9 mouse cellular contexts compared by ENCODE assay signal in the genomic region with DNA sequence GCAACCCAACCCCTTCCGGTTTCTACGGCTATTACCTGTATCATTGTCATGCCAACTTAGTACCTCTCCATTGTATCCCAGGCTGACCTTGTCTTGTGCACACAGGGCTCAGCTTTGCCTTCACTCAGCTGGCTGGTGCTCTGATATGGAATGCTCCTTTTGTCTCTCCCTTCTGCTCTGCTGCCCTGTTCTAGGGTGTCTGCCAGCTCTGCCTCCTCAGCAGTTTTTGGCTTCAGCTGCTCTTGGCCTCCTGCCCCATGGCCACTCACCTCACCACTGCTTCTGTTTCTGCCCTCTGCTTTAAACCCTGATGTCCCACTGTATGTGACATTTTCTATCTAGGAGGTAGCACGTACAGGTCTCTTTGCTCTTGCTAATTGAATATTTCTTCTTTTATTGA.
DNase-seq lines count a peak whose midpoint lies in the region; ATAC-seq and TF ChIP-seq lines count a peak whose summit lies in the region.
"Had no signal": no experiment of that assay in that cellular context is flagged by ENCODE, and none has a peak within 500 bp of the region (broad histone marks: within the 10 kb centered on the region; RNA-seq: fewer than 3 reads in every experiment).

No protein-coding gene starts in this region.

- no peak overlapping the region for H3K4me2 ChIP-seq in hindbrain, embryonic 16.5 days (ENCODE audit: low read length)
- H3K4me2 ChIP-seq in forebrain, postnatal 0 days (ENCODE audit: low read depth) = no peak overlapping the region
- no peak overlapping the region for H3K4me2 ChIP-seq in intestine, embryonic 16.5 days (ENCODE audit: low read depth, low read length)
- H3K4me2 ChIP-seq: lung, embryonic 15.5 days had no signal

- H3K4me1 ChIP-seq in hindbrain, embryonic 16.5 days (ENCODE audit: control insufficient read depth, insufficient read depth, low read depth, low read length) = no peaks in the 10 kb centered on the region
- no peaks in the 10 kb centered on the region for H3K4me1 ChIP-seq in hindbrain, embryonic 10.5 days (replicated peaks)
- no peaks in the 10 kb centered on the region for H3K4me1 ChIP-seq in forebrain, postnatal 0 days (ENCODE audit: insufficient read depth)
- H3K4me1 ChIP-seq in intestine, embryonic 16.5 days (ENCODE audit: control insufficient read depth, insufficient read depth, low read length) = no peaks in the 10 kb centered on the region
- H3K4me1 ChIP-seq: lung, embryonic 15.5 days had no signal

- H3K4me3 ChIP-seq in hindbrain, embryonic 16.5 days (ENCODE audit: low read length) = no peak overlapping the region
- H3K4me3 ChIP-seq in hindbrain, embryonic 10.5 days = no peak overlapping the region
- H3K4me3 ChIP-seq in forebrain, postnatal 0 days (ENCODE audit: low read depth, low read length) = no peak overlapping the region
- no peak overlapping the region for H3K4me3 ChIP-seq in intestine, embryonic 16.5 days (ENCODE audit: low read length)
- H3K4me3 ChIP-seq: lung, embryonic 15.5 days had no signal

- no peak for TF ChIP-seq CTCF in forebrain, postnatal 0 days (IDR thresholded peaks at IDR 0.05; ENCODE audit: low read depth)

- DNase-seq in hindbrain, embryonic 10.5 days (ENCODE audit: low spot score) = no peak
- peak; percentile 13 for DNase-seq in right cerebral cortex, postnatal 4 days
- no peak for DNase-seq in right cerebral cortex, postnatal 14 days
- DNase-seq in forebrain, postnatal 0 days = peak; percentile 10
- DNase-seq in yolk sac, embryonic 10.5 days (ENCODE audit: low spot score) = no peak

- peak; percentile 86 for ATAC-seq in hindbrain, embryonic 16.5 days
- peak; percentile 51 for ATAC-seq in forebrain, postnatal 0 days
- ATAC-seq in megakaryocyte, adult 5-6 weeks (ENCODE audit: poor library complexity, severe bottlenecking) = no peak
- ATAC-seq in intestine, embryonic 16.5 days = no peak

- no peaks in the 10 kb centered on the region for H3K27me3 ChIP-seq in hindbrain, embryonic 16.5 days (replicated peaks; ENCODE audit: control insufficient read depth, insufficient read depth, low read length)
- no peaks in the 10 kb centered on the region for H3K27me3 ChIP-seq in hindbrain, embryonic 10.5 days (ENCODE audit: insufficient read depth, poor library complexity, severe bottlenecking)
- no peaks in the 10 kb centered on the region for H3K27me3 ChIP-seq in forebrain, postnatal 0 days (ENCODE audit: insufficient read depth, low read length)
- H3K27me3 ChIP-seq in intestine, embryonic 16.5 days (replicated peaks; ENCODE audit: control insufficient read depth, insufficient read depth, low read length) = no peaks in the 10 kb centered on the region
- H3K27me3 ChIP-seq: lung, embryonic 15.5 days had no signal

- H3K36me3 ChIP-seq in hindbrain, embryonic 16.5 days (ENCODE audit: control insufficient read depth, insufficient read depth, low read length) = no peaks in the 10 kb centered on the region
- H3K36me3 ChIP-seq in hindbrain, embryonic 10.5 days = no peaks in the 10 kb centered on the region
- H3K36me3 ChIP-seq in forebrain, postnatal 0 days (ENCODE audit: insufficient read depth) = no peaks in the 10 kb centered on the region
- no peaks in the 10 kb centered on the region for H3K36me3 ChIP-seq in intestine, embryonic 16.5 days (ENCODE audit: control insufficient read depth, insufficient read depth, low read length)
- H3K36me3 ChIP-seq: lung, embryonic 15.5 days had no signal

- H3K9me3 ChIP-seq in hindbrain, embryonic 16.5 days (ENCODE audit: control insufficient read depth, low read length) = no peaks in the 10 kb centered on the region
- no peaks in the 10 kb centered on the region for H3K9me3 ChIP-seq in hindbrain, embryonic 10.5 days
- no peaks in the 10 kb centered on the region for H3K9me3 ChIP-seq in forebrain, postnatal 0 days (ENCODE audit: low read length)
- no peaks in the 10 kb centered on the region for H3K9me3 ChIP-seq in intestine, embryonic 16.5 days (ENCODE audit: control insufficient read depth, low read length)
- H3K9me3 ChIP-seq: lung, embryonic 15.5 days had no signal

- no peak overlapping the region for H3K9ac ChIP-seq in hindbrain, embryonic 16.5 days (ENCODE audit: low read depth, low read length)
- no peak overlapping the region for H3K9ac ChIP-seq in forebrain, postnatal 0 days
- H3K9ac ChIP-seq in intestine, embryonic 16.5 days (ENCODE audit: low read depth, low read length) = no peak overlapping the region
- H3K9ac ChIP-seq: lung, embryonic 15.5 days had no signal

- WGBS in hindbrain, embryonic 16.5 days = 67% methylated on average over 3 of the region's 3 CpGs
- WGBS in hindbrain, embryonic 10.5 days = 85% methylated on average over 3 of the region's 3 CpGs
- 80% methylated on average over 3 of the region's 3 CpGs for WGBS in forebrain, postnatal 0 days
- 82% methylated on average over 3 of the region's 3 CpGs for WGBS in intestine, embryonic 16.5 days

- H3K27ac ChIP-seq in hindbrain, embryonic 16.5 days (ENCODE audit: low read depth, low read length) = no peak overlapping the region
- no peak overlapping the region for H3K27ac ChIP-seq in hindbrain, embryonic 10.5 days
- no peak overlapping the region for H3K27ac ChIP-seq in forebrain, postnatal 0 days (ENCODE audit: low read depth, low read length)
- no peak overlapping the region for H3K27ac ChIP-seq in intestine, embryonic 16.5 days (ENCODE audit: low read length)
- H3K27ac ChIP-seq: lung, embryonic 15.5 days had no signal

Comparison
In these comparisons a context has a peak if more than half of its experiments do, and no peak if none do; other contexts are left out.
1. DNase-seq: peak in right cerebral cortex, postnatal 4 days (single experiment) and forebrain, postnatal 0 days (single experiment); none in hindbrain, embryonic 10.5 days (single experiment), right cerebral cortex, postnatal 14 days (single experiment) and yolk sac, embryonic 10.5 days (single experiment).
2. ATAC-seq: peak in hindbrain, embryonic 16.5 days (single experiment) and forebrain, postnatal 0 days (single experiment); none in megakaryocyte, adult 5-6 weeks (single experiment) and intestine, embryonic 16.5 days (single experiment).